Mouse (Mus musculus) erythroblast, adult 5-6 weeks (primary cell): ENCODE measurements around the gene Snx4. TPM values are rescaled to one million over a fixed set of nuclear protein-coding genes. Genes with fewer than 3 reads are reported as not detected.
"Not testable (repeated sequence)": the region's sequence is repeated elsewhere in the genome, so short reads cannot be mapped to it uniquely, and the experiment has no call there.

Experiments
- ATAC-seq: replicated peaks from 2 replicates; pipeline ENCODE4 v1.8.0; 2016; ENCODE audit warnings: moderate number of reproducible peaks, mild to moderate bottlenecking, moderate TSS enrichment, inconsistent platforms; ENCODE audit not compliant: poor library complexity, low FRiP score, severe bottlenecking
- total RNA-seq, 2 experiments: library from RNA; stranded (forward) in 1 of 2; stranded (reverse) in 1 of 2; fragments of 150-400 nt in 1 of 2; fragments of 200-764, 138-1000 nt in 1 of 2; gene quantifications; 2 replicates each; pipeline versions ENCODE4 v1.2.3 to v1.2.4; 2015 to 2017; ENCODE audit warnings: low replicate concordance in 2 of 2

Snx4 gene
- total RNA-seq (2015; ENCODE audit: low replicate concordance): 7.1 and 10.0 TPM in 2 replicates
- 15.3 and 15.6 TPM in 2 replicates for total RNA-seq (2017; ENCODE audit: low replicate concordance)

GRCm38 (mm10) chr16:33251194-33252051 is at the start of gene Snx4:
Gene Snx4, plus strand, starts transcription at chr16:33251442.
- peak; percentile 98 for ATAC-seq

GRCm38 (mm10) chr16:33210812-33211211 is 40.4 kb upstream of the Snx4 start:
- ATAC-seq: no peak

DNA sequence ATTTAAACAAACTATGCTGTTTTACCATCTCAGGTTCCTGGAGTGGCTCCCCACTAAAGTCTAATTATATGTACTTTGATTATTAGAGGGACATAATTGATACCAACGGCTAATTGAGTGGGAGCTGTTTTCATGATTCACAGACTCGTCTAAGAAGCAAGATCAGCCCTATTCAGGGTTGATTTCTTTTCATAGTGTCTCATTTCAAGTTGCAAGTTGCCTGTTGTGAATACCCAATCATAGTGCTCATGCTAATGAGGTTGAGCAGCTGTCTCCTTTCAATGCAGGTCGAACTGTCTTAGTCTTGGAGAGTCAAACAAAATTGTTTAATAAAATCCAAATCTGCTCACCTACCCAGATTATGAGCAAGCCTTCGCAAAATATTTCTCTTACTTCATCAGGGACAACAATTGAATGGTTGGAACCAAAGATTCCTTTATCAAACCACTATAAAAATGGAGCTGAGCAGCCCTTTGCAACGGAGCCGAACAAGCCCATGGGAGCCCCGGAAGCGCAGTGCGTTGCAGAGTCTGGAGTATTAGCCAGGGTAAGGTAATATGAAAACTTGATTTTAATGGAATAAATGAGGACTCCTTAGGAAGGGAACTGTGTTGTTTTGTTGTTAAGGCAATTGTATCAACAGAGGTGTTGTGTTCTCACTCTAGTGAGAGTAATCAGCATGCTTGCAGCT is 34.8 kb upstream of the Snx4 start:
- ATAC-seq: no peak

DNA sequence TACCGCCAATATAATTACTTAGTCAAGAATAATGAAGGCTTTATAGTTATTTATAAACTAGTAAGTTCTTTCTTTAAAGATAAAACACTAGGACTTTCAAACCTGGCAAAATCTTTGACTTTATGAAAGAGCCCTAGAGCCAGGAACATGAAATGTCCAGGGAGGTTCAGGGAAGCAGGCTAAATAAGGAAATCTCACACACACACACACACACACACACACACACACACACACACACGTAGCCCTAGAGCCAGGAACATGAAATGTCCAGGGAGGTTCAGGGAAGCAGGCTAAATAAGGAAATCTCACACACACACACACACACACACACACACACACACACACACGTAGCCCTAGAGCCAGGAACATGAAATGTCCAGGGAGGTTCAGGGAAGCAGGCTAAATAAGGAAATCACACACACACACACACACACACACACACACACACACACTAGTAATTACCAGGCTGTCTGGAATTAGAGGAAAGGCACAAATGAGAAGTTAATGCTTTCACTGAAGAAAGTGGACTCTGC is 33.6 kb upstream of the Snx4 start:
- not testable (repeated sequence) for ATAC-seq

DNA sequence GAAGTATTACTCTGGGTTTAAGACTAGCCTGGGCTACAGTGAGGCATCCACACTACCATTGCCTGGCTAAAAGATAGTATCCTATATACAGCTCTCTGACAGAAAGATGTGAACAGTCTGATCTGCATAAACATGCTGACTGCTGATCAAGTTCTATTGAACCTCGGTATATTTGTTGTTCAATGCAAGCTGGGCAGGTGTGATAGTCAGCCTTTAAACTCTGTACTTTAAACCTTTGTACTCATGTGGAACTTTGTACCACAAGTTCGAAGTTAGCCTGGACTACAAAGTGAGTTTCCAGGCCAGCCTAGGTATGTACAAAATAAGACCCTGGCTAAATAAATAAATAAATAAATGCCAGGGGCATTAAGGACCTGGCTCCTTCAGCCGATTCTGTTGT is 28.8 kb upstream of the Snx4 start:
- no peak for ATAC-seq

DNA sequence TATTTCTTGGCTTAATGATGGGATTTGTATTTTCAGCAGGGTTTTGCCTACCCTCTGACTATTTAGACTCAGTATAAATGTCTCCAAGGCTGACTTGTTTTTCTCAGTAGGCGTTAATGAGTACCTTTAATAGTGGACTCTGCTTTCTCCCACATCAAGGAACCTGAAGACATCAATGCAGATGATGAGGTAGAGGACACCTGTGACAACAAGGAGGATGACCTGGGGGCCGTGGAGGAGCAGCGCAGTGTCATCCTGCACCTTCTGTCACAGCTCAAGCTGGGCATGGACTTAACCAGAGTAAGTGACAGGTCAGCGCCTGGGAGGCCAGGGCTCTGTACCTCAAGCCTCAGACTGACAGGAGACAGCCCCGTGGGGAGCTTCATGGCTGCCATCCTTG is 26.9 kb upstream of the Snx4 start:
- no peak for ATAC-seq

- no peak for ATAC-seq
Observed at GRCm38 (mm10) chr16:33234128-33234527, 17.1 kb upstream of the Snx4 start.

GRCm38 (mm10) chr16:33236151-33236550 is 15.1 kb upstream of the Snx4 start:
- ATAC-seq: no peak

DNA sequence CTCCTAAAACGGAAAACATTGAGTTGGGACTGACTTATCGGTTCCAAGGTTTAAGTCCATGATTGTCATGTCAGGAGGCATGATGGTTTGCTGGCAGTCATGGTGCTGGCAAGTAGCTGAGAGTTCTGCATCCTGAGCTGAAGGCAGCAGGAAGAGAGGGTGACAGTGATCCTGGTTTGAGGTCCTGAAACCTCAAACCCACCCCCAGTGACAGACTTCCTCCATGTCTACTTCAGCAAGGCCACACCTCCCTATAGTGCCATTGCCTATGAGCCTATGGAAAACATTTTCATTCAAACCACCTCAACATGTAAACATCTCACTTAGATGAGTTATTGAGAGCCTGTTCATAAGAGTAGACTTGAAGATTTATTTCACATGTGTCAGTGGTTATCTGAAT is 11.9 kb upstream of the Snx4 start:
- no peak for ATAC-seq

- ATAC-seq: no peak
Observed at GRCm38 (mm10) chr16:33242046-33242445, 9.2 kb upstream of the Snx4 start.

GRCm38 (mm10) chr16:33244136-33244691 is 7.0 kb upstream of the Snx4 start:
- ATAC-seq: 0 out of 2 replicates have a peak, but pooled peaks have one; percentile 17

GRCm38 (mm10) chr16:33244933-33245470 is 6.2 kb upstream of the Snx4 start:
- ATAC-seq: no peak

DNA sequence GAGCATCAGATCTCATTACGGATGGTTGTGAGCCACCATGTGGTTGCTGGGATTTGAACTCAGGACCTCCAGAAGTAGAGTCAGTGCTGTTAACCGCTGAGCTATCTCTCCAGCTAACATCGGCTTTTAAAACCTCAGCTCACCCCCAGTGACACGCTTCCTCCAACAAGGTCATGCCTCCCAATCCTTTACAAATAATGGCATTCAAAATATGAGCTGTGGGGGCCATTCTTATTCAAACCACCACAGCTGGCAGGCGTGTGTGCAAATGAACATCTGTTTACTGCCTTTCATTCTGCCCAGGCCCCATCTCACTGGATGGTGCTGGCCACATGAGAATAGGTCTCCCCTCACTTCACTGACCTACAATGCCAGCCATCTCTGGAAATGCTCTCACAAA is 4.7 kb upstream of the Snx4 start:
- no peak for ATAC-seq

GRCm38 (mm10) chr16:33247006-33247405 is 4.2 kb upstream of the Snx4 start:
- ATAC-seq: no peak

GRCm38 (mm10) chr16:33250651-33251120 is 556 bp upstream of the Snx4 start:
- peak; percentile 50 for ATAC-seq

DNA sequence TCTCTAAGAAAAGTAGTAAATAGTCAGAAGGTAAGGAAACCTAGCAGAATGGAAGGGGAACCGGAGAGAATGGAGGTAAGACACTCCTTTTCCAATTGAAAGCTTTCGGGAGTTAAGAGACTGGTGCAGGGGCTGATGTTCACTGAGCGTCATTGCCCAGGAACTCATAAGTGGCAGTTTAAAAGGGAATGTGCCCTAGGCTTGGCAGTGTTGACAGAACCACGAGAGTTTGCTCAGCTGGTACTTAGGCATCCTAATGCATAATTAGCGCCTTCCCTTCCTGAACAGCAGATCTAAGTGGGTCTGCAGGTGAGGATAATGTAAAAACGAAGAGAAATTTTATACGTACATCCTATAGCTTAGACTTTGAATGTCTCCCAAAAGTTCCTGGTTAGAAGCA is 4.4 kb downstream of the Snx4 start:
- no peak for ATAC-seq

GRCm38 (mm10) chr16:33258530-33258929 is 7.3 kb downstream of the Snx4 start:
- no peak for ATAC-seq

GRCm38 (mm10) chr16:33259824-33260223 is 8.6 kb downstream of the Snx4 start:
- ATAC-seq: no peak

DNA sequence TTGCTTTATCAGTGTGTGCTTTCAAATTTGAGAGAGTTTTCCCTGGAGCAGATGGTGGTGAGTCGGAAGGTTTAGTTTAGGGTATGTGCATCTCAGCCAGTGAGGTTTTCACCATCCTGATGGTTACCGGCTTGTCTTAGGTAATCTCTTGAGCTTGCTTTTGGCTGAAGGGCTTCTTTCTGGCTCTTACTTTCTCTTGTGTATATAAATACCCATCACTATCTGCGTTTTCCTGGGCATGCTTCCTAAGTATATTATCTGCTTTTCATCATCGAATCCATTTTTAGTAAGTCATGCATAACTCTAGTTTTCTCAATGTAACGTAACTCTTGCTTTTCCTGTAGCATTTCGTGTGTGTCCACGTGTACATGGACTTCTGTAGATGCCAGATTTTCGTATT is 9.6 kb downstream of the Snx4 start:
- no peak for ATAC-seq

GRCm38 (mm10) chr16:33261584-33262061 is 10.4 kb downstream of the Snx4 start:
- no peak for ATAC-seq
